Mouse (Mus musculus) hindlimb bud, embryonic 11.5 days (tissue): ENCODE results near the gene Ifit1bl2.
"Not testable (repeated sequence)": the region's sequence is repeated elsewhere in the genome, so short reads cannot be mapped to it uniquely, and the experiment has no call there.

Source experiments
- DNase-seq: peaks from one replicate; pipeline ENCODE4 v3.0.0-alpha.2; 2012; ENCODE audit warnings: low read depth, low spot score; ENCODE audit errors: extremely low spot score

The Ifit1bl2 gene

DNA sequence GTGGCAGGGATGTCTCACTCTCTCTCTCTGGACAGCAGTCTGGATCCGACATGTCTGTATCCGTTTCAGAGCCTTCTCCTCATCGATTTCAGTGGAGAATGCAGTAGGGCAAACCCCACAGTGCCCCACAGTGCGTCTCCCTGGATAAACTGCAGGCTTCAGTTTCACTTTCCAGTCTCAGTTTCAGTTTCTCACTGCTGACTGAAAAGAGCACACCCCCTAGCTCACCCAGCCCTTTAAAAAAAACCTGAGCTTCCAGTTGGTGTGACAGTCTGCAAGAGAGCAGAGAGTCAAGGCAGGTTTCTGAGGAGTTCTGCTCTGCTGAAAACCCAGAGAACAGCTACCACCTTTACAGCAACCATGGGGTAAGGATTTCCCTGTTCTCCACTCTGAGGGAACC, at the start of gene Ifit1bl2, which contains the start of gene Ifit1:
Gene Ifit1bl2, minus strand, starts transcription at position 121 of the 400 bp plus-strand sequence.
Gene Ifit1, plus strand, starts transcription at position 249 of the 400 bp plus-strand sequence.
- DNase-seq = no peak

DNA sequence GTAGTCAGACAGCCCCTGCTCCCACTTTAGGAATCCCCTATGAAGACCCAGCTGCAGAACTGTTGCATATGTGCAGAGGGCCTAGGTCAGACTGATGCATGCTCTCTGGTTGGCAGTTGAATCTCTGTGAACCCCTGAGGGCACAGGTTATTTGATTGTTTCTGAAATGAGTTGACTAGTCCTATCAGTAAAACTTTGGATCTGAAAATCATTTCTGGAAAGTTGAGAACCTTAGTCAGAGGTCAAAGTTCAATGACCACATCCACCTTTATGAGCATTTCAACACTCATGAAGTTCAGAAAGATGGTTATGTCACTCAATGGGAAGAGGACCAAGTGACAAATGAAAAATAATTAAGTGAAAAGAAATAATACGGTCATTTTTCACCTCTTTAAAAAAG, 45.0 kb upstream of the Ifit1bl2 start:
- no peak for DNase-seq

DNA sequence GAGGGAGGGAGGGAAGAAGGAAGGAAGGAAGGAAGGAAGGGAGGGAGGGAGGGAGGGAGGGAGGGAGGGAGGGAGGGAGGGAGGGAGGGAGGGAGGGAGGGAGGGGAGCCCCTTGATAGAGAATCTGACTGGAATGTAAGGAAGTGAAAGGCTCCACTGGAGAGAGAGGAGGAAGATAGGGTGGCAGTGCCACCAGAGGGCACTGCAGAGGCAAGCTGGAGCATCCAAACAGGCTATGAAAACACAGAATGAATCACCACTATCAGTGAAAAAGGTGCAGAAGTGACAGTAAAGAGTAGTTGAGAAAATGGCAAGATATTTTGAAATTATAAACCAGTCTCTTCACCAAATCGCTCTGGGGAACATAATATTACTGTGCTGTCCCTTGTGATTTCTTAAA, 44.3 kb upstream of the Ifit1bl2 start:
- DNase-seq = no peak

DNA sequence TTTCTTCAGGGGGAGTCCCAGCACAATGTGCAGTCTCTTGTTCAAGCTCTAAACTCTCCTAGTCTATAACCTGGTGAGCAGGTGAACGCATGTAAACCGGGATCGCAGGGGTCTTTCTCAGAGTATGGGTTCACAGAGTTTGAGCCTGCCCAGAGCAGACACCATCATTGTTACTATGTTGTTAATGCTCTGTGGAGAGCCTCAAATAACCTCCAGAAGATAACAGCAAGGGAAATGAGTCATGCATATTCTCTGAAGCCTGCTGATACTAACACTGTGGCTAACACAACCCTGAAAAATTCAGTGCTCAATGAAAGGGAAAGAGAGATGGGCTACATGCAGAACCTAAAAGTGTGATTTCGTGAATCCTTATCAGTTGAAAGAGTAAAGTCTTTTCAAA, 37.9 kb upstream of the Ifit1bl2 start:
- DNase-seq = no peak

DNA sequence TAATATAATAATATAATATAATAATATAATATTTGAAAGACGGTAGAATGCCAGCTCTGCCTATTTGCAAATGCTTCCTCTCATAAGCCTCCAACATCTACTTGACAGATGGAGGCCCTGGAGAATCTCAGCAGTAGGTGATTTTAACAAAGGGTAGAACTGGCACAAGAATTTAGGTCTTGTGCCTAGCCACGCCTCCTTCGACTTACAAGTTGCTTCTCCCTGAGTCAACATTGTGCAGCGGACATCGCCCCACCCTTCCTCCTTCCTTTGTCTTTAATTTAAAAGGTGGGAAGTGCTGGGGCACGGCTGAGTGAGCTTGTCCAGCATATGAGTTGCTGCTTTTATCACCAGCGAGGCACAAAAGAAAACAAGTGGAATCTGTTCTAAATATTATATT, 32.9 kb upstream of the Ifit1bl2 start:
- DNase-seq = no peak

DNA sequence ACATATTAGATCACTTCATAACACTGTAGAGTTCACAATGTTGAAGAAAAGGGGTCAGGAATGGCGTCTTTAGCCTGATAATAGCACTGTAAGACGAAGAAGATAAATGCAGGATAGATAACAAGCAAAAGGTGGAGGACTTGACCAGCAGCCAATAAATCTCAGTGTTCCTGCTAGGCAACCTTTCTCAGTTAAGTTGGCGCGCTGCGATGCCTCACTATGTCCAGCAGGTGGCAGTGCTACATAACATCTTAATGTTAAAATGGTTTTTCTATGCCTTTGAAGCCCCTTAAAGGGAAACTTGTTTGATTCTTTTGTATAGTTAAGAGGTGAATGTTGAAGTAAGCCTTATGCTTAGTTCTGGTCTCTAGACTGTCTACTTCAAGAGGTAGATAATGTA, 25.6 kb upstream of the Ifit1bl2 start:
- DNase-seq = peak; percentile 57

DNA sequence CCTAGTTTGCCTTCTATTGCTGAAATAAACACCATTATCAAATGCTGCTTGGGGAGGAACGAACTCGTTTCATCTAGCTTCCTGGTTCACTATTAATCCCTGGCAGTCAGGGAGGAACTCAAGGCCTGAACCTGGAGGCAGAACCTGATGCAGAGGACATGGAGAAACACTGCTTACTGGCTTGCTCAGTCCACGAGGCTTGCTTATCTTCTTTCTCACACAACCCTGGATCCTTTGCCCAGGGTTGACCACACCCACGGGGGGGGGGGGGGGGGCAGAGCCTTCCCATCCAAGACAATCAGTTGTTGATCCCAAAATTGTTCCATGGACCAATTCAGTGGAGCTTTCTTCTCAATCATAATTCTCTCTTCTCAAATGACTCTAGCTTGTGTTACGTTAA, 22.2 kb upstream of the Ifit1bl2 start:
- DNase-seq = no peak

DNA sequence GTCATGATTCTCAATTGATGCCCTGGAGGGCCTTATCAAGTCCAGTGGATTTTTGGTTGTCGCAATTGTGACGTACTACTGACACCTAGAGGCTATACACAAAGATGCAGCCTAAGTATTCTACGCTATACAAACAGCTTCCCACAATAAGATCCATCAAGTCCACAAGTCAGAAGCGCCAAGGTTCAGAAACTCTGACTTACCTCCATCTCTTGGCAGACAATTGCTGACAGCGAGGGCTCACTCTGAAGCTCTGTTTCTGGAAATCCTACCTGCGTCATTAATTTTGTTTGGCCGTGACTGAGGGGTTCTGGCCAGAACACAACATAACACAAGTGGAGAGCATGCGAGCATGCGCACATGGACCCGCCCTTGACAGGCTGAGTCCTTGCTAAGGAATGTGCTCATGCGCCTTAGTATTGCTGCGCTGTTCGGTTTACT, 21.5 kb upstream of the Ifit1bl2 start:
- DNase-seq = peak; percentile 70

DNA sequence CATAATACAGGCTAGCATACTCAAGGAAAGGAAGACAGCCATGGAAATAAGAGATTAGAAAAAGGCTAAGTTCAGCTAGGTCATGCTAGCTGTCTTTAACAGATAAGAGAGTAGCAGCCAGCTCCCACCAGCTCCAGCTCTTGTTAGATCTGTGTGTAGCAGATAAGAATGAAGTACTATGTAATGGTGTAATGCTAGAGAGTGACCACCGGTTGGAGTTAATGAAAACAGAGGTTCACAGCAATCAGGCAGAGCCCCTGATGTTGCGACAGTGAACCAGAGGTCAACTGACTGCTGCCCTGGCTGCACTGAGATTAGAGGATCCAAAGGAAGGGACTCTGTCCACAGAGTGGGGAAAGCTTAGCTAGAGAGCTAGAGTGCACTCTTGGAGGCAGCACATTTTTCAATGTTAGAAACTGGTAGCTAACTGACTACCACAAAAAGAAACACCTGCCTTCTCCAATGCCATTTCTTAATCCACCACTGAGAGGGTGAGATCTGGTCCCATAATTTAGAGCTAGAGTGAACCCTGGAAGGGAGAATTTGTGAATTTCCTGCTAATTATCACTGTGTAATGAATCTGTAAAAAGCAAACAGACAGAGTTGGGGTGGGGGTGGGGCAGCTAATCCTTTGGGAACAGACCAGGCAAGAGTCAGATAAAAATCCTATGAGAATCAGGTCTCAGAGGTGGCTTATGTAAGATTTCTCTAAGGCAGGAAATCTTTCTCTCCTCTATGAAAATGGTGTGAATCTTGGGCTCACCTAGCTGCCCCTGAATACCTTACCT, 16.2 kb upstream of the Ifit1bl2 start:
- DNase-seq = no peak

DNA sequence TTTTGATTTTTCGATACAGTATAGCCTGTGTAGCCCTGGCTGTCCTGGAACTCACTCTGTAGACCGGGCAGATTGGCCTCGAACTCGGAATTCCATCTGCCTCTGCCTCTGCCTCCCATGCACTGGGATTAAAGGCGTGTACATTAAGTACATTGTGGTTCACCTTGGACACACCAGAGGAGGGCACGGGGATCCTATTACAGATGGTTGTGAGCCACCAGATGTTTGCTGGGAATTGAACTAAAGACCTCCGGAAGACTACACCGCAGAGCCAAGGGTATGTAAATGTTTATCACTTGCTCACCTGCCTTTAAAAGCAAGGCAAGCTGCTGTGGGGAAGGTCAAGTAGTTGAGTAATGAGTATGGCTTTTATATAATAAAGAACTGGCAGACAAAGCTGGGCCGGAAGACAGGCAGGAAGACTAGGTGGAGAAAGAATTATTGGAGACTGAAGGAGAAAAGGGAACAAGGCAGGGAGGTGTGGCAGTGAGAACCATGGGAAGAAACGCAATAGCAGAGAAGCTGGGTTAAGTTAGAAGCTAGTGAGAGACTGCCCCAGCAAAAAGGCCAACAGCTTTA, 14.8 kb upstream of the Ifit1bl2 start:
- DNase-seq = no peak

DNA sequence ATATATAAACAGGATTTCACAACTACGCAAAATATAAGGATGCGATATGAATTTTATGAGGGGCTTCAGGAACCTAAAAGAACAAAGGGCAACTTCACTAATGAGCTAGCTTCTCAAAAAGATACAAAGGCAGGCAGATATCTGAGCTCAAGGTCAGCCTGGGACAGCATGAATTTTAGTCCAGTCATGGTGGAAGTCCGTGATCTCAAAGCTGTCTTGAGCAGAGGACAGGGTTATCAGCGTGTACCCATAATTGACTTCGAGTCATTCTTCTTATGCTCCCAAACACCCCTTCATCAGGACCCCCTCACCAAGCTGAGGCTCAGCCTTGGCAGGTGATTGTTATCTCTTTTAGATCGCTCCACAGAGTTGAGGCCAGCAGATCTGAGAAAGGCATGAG, 10.5 kb upstream of the Ifit1bl2 start:
- DNase-seq = no peak

DNA sequence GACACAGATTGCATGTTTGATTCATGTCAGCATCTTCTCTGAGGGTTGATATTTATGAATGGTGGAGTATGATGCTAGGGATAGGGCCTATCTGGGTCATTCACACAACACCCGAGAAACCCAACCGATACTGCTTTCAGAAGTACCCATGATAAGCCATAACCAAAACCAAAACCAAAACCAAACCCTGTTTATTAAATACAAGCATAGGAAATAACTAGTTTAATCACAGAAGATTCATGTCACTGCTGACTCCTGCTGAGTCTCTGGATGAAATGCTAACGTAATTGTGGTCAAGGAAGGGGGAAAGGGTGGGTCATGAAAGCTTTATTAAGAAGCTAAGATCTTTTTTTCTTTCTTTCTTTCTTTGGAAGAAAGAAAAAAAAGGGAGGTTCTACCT, 9.7 kb upstream of the Ifit1bl2 start:
- no peak for DNase-seq

DNA sequence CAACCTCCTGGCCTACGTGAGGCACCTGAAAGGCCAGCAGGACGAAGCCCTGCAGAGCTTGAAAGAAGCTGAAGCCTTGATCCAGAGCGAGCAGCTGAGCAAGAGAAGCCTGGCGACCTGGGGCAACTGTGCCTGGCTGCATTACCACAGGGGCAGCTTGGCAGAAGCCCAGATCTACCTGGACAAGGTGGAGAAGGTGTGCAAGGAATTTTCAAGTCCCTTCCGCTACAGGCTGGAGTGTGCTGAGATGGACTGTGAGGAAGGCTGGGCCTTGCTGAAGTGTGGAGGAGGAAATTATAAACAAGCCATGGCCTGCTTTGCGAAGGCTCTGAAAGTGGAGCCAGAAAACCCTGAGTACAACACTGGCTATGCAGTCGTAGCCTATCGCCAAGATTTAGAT, 7.1 kb upstream of the Ifit1bl2 start:
- not testable (repeated sequence) for DNase-seq

DNA sequence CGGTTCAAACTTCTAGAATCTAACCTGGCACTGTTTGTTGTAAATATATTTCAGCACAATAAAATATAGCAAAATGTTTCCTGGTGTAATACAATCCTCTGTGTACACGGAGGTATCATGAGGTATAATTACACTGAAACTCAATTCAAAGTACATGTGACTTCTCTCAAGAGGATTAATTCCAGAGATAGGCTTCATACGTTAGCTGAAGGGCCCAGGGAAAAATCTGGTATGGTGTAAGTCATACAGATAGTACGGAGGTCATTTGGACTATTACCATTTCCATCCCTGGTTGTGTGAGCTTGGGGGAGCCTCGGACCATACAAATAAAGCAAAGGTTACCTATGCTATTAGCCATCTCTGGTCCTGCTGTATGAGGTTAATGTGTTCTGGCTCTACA, 2.1 kb upstream of the Ifit1bl2 start:
- no peak for DNase-seq

DNA sequence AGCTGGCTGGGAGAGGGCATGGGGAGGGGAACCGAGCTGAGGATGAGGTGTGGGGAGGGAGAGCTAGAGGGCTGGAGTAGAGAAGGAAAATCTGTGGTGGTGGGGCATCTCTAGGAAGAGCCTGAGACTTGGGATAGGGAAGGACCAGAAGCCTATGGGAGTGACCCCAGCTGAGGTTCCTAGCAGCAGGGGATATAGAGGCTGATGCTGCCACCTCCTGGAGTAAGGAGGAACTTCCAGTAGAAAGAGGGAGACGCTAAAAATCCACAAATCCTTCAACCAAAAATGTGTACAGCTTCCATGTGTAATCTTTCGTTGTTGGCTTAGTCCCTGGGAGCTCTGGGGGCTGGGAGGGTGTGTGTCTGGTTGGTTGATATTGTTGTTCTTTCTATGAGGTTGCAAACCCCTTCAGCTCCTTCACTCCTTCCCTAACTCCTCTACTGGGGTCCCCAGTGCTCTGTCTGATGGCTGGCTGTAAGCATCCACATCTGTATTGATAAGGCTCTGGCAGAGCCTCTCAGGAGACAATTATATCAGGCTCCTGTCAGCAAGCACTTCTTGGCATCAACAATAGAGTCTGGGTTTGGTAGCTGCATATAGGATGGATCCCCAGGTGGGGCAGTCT, 3.5 kb downstream of the Ifit1bl2 start:
- peak; percentile 5 for DNase-seq

DNA sequence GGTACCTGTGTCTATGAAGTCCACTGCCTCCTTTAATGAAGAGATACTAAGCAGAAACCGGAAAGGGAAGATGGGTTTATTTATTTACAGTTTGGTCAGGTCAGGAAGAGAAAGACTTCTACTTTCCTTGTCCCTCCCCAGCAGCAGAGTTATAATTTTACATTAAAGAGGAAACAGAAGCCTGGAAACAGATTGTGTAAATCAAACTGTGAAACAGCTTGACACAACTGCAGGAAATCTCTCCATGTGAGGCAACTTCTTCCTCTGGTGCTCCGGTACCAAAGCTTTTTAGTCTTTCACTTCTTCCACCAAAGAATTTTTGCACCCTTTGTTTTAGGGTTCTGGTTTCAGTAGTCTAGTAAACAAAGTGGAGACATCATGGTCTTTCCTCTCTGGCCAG, 7.1 kb downstream of the Ifit1bl2 start:
- DNase-seq = no peak

DNA sequence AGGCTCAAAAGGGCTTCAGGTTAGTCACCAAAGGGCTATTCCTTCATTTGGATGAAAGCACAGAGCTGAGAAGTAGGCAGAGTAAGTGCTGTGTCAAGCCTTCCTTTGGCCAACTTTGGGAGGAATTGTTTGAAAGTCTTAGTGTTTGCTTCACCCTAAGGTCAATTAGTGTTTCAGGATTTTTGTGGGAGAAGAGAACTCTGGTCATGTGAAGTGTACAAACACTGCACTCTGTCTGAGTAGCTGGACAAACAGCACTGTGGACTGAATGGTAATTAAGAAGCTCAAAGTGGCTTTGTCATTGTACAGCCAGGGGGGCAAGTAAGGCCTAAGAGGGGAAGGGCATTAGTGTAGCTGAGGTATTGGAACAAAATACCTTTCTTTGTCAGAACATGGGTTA, 9.1 kb downstream of the Ifit1bl2 start:
- DNase-seq = no peak

DNA sequence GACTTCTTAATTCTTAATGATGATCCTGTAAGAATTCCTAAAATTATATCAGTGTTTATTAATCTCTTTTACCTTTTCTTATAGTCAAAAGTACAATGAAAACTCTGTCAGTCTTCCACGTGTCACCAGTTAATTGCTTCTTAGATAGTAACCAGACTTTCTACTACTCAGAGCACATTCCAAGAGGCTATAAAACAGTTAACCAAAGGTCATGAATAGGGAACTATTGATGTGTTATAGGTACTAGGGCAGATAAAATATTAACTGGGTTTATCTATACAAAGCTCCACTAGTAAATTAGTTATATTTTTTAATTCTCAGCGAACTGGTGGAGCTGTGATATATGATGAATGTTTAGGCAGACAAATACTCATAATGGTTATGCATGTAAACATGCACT, 13.0 kb downstream of the Ifit1bl2 start:
- DNase-seq = no peak

DNA sequence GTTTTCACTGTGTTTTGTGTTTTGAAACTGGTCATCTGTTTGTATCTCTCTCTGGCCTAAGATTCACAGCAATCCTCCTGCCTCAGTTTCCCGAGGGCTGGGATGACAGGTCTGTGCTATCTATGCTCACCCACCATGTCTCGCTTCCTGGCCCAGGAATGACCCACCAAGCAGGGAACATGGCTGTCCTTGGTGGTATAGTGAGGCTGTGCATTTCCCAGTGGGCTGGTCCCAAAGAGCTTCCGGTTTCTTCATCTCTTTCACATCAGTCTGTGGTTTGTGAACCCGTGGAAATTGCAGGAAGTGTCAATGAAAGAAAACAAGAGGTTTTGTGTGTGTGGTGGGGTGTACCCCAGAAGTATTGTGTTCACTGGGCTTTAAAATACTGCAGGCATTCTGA, 15.9 kb downstream of the Ifit1bl2 start:
- DNase-seq = no peak

DNA sequence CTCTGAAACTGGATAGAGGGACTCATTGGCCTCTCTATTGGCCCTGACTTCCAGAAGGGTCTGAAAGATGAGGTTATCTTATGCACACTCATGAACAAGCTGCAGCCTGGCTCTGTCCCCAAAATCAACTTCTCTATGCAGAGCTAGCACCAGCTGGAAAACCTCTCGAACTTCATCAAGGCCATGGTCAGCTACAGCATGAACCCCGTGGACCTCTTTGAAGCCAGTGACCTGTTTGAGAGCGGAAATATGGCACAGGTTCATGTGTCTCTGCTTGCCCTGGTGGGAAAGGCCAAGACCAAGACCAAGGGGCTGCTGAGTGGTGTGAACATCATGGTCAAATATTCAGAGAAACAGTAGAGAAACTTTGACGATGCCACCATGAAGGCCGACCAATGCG, 16.8 kb downstream of the Ifit1bl2 start:
- DNase-seq = no peak

DNA sequence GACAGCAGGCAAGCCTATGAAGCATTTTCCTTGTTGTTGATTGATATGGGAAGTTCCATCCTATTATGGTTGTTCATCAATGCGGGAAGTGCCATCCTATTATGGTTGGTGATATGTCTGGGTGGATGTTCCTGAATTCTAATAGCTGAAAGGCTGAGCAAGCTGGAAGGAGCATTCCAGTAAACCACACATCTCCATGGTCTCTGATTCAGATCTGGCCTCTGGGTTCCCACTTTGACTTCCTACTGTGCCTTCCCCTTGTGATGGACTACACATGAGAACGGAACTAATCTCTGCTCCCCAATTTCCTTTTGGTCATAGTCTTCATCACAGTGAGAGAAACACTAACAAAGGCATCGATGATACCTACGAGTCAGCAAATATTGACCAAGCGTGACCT, 19.7 kb downstream of the Ifit1bl2 start:
- no peak for DNase-seq
